Mouse (Mus musculus) midbrain, embryonic 11.5 days (tissue): Measurements from ENCODE around the gene Tex33. TPM values are rescaled to one million over a fixed set of nuclear protein-coding genes. Genes with fewer than 3 reads are reported as not detected.

ENCODE experiments used
- ATAC-seq: fragments of 200-750 bp; cut with Nextera tagmentation; 2 replicates; pipeline ENCODE4 v1.8.0; 2017; ENCODE audit warnings: moderate TSS enrichment, moderate library complexity; ENCODE audit not compliant: low FRiP score
- DNase-seq: peaks from one replicate; pipeline ENCODE4 v3.0.0; 2015; ENCODE audit warnings: low spot score; ENCODE audit errors: missing footprints
- H3K27ac ChIP-seq: fragments of 300-500 bp; sonication (generic); 2 replicates; pipeline ENCODE4 v1.5.1; 2014; ENCODE audit warnings: low read depth, low read length
- H3K27me3 ChIP-seq: fragments of 300-500 bp; sonication (generic); 2 replicates; pipeline ENCODE4 v1.6.1; 2014; ENCODE audit warnings: mild to moderate bottlenecking, low read length, moderate library complexity, mixed read lengths; ENCODE audit not compliant: control insufficient read depth, insufficient read depth
- H3K36me3 ChIP-seq: fragments of 300-500 bp; sonication (generic); 2 replicates; pipeline ENCODE4 v1.6.1; 2014; ENCODE audit warnings: mild to moderate bottlenecking, low read length, moderate library complexity, mixed read lengths; ENCODE audit not compliant: control insufficient read depth, insufficient read depth
- H3K4me1 ChIP-seq: fragments of 300-500 bp; sonication (generic); 2 replicates; pipeline ENCODE4 v1.6.1; 2014; ENCODE audit warnings: low read length; ENCODE audit not compliant: control insufficient read depth, insufficient read depth
- H3K4me2 ChIP-seq: fragments of 300-500 bp; sonication (generic); 2 replicates; pipeline ENCODE4 v1.6.1; 2014; ENCODE audit warnings: mild to moderate bottlenecking, moderate library complexity
- H3K4me3 ChIP-seq: fragments of 300-500 bp; sonication (generic); 2 replicates; pipeline ENCODE4 v1.5.1; 2014; ENCODE audit warnings: low read depth, low read length
- H3K9ac ChIP-seq: fragments of 300-500 bp; sonication (generic); 2 replicates; pipeline ENCODE4 v1.6.1; 2014; ENCODE audit warnings: low read length
- H3K9me3 ChIP-seq: fragments of 300-500 bp; sonication (generic); 2 replicates; pipeline ENCODE4 v1.6.1; 2016; ENCODE audit warnings: low read length; ENCODE audit not compliant: control insufficient read depth
- WGBS: fragments of 180-500 bp; shearing (Covaris S2); extraction: QIAGEN DNeasy Blood & Tissue Kit; methylation state at CpG from one replicate; pipeline ENCODE4 v1.1.7; 2014; 5-methylcytosine and 5-hydroxymethylcytosine counted together
- polyA plus RNA-seq: library from polyadenylated mRNA; unstranded; fragments of >200 nt; fragmentation: Nextera tagmentation; extraction: Ambion mirVana; gene quantifications from 2 replicates; pipeline ENCODE4 v1.2.1, GENCODE M21; 2014

Gene Tex33
- polyA plus RNA-seq, 1 experiment from 2014 or later = not detected

DNA sequence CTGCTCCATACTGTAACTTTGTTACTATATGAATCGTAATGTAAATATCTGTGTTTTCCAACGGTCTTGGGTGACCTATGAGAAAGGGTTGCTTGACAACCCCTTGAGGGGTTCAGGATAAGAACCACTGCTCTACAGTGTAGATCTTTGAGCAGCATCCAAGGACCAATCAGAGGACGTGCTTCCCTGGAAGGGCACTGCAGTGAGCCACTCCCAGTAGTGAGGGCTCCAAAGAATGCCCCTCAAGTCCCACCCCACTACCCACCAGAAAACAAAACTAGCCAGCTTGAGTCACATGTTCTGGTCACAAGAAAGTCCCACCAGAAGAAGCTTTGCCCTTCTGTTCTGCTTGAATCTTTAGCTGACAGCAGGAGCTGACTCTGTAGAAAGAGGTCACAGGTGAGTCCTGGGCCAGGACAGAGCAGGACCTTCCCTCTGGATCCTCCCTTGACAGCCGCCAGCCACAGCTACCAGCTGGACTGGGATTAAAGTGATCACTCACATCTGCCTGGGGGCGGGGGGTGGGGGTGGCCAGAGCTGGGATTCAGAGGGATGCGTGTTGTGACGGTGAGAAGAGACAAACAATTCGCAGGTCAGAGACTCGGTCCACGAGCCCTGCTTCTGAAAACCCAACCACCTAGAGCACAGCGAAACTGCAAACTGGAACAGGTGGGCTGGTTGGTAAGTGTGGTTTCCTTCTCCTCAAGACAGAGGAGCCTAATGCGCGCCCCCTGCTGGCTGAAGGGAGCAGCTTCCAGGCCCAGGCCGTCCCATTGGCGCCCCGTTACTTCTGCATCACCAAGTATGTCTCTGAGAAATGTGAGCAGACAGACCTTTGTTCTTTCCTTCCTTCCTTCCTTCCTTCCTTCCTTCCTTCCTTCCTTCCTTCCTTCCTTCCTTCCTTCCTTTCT is 26.6 kb upstream of the Tex33 start:
- Histone ChIP-seq H3K36me3 (no peaks in the 10 kb centered on the region), H3K4me3 (no peak overlapping the region), H3K9me3 (no peaks in the 10 kb centered on the region), H3K9ac (no peak overlapping the region), H3K27ac (no peak overlapping the region), H3K27me3 (no peaks in the 10 kb centered on the region), H3K4me2 (no peak overlapping the region), H3K4me1 (peaks cover 3% of the 10 kb centered on the region; the same call in 1 of the 2 replicates)
- WGBS = 18% methylated on average over 16 of the region's 16 CpGs
- ATAC-seq = peak; percentile 68; the same call in 1 of the 2 replicates
- peak; percentile 96 for DNase-seq

DNA sequence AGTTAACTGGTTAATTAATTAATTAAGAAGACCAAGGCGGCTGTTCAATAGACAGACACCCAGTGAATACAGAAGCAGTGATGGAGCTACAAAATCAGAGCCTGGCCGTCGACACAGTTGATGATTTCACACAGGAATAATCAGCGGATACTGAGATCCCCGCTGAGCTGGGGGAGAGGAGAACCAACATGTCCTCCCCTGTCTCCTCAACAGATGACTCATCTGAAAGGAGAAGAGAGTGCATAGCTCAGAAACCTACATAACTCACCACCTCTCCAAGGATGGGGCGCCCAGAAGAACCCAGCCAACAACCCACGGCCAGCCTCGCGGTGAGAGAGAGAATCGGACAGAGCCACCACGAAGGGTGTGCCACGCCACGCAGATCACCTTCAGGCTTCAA is 24.7 kb upstream of the Tex33 start:
- ATAC-seq = no peak
- no peaks in the 10 kb centered on the region for H3K27me3 ChIP-seq
- peak; percentile 33 for DNase-seq
- no peak overlapping the region for H3K4me2 ChIP-seq
- WGBS = 89% methylated on average over 13 of the region's 13 CpGs
- H3K9ac ChIP-seq = no peak overlapping the region
- H3K9me3 ChIP-seq = no peaks in the 10 kb centered on the region
- no peaks in the 10 kb centered on the region for H3K36me3 ChIP-seq
- H3K4me1 ChIP-seq = peaks cover 8% of the 10 kb centered on the region; the same call in 1 of the 2 replicates
- no peak overlapping the region for H3K27ac ChIP-seq
- no peak overlapping the region for H3K4me3 ChIP-seq

DNA sequence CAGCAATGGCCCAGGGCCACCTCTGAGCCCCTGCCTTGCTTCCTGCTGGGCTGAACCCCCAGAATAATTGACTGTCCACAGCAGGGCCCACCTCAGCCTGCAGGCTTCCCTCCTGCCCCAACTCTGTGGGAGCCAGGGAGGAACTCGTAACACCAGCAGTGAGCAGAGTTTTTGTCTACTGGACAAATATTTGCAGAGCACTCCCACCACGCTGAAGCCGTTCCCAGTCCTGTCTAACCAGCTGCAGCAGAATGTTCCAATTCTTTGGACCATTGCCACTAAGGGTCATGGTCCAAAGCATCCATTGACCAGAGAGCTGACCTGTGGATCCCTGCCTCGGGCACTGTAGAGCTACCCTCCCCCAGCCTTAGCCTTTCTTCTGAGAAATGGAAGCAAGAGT is 21.2 kb upstream of the Tex33 start:
- ATAC-seq = no peak
- no peak overlapping the region for H3K4me3 ChIP-seq
- no peak overlapping the region for H3K4me2 ChIP-seq
- H3K9me3 ChIP-seq = no peaks in the 10 kb centered on the region
- H3K36me3 ChIP-seq = no peaks in the 10 kb centered on the region
- WGBS = 20% methylated on average over 4 of the region's 4 CpGs
- H3K4me1 ChIP-seq = peaks cover 5% of the 10 kb centered on the region; the same call in 1 of the 2 replicates
- no peaks in the 10 kb centered on the region; the same call in 1 of the 2 replicates for H3K27me3 ChIP-seq
- no peak overlapping the region for H3K9ac ChIP-seq
- peak; percentile 81 for DNase-seq
- no peak overlapping the region for H3K27ac ChIP-seq

DNA sequence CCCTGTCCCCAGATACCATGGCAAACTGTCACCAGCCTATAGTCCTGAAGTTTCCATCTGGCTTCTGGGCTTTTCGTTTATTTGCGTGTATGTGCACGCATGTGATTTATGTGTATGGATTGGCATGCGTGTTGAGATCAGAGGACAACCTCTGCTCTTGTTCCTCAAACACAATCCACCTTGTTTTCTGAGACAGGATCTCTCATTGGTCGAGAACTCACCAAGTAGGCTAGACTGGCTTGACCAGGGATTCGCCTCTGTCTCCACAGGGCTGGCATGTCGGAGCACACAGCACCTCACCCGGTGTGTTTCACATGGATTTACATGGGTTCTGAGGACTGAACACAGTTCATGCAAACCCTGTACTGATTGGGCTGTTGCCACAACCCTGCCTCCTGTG is 18.4 kb upstream of the Tex33 start:
- DNase-seq (peak; percentile 37), ATAC-seq (no peak)
- H3K9ac ChIP-seq = no peak overlapping the region
- no peak overlapping the region for H3K4me3 ChIP-seq
- 89% methylated on average over 8 of the region's 8 CpGs for WGBS
- H3K36me3 ChIP-seq = no peaks in the 10 kb centered on the region
- H3K4me1 ChIP-seq = peaks cover 15% of the 10 kb centered on the region
- H3K4me2 ChIP-seq = no peak overlapping the region
- H3K9me3 ChIP-seq = no peaks in the 10 kb centered on the region
- no peak overlapping the region for H3K27ac ChIP-seq
- H3K27me3 ChIP-seq = peaks cover 20% of the 10 kb centered on the region

DNA sequence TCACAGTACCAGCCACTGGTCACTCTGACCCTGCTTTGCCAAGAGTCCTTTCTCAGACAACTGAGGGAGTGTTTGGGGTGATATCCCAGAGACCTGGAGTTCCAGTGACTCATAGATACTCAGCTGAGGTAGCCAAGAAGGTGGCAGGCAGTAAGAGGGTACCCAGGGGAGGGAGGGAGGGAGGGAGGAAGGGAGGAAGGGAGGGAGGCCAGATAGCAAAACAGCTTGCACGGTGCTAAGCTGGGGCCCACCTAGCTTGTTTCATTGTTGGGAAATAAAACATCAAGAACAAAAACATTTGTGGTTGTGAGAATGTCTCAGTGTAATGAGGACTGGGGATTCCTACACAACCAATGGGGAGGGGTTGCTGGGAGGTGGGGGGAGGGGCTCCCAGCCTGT is 18.0 kb upstream of the Tex33 start:
- 64% methylated on average over 1 of the region's 1 CpGs for WGBS
- H3K27ac ChIP-seq = no peak overlapping the region
- H3K4me3 ChIP-seq = no peak overlapping the region
- no peaks in the 10 kb centered on the region for H3K36me3 ChIP-seq
- no peak overlapping the region for H3K4me2 ChIP-seq
- DNase-seq (peak; percentile 44), ATAC-seq (no peak)
- H3K4me1 ChIP-seq = peaks cover 15% of the 10 kb centered on the region
- H3K27me3 ChIP-seq = peaks cover 24% of the 10 kb centered on the region
- H3K9ac ChIP-seq = no peak overlapping the region
- no peaks in the 10 kb centered on the region for H3K9me3 ChIP-seq

DNA sequence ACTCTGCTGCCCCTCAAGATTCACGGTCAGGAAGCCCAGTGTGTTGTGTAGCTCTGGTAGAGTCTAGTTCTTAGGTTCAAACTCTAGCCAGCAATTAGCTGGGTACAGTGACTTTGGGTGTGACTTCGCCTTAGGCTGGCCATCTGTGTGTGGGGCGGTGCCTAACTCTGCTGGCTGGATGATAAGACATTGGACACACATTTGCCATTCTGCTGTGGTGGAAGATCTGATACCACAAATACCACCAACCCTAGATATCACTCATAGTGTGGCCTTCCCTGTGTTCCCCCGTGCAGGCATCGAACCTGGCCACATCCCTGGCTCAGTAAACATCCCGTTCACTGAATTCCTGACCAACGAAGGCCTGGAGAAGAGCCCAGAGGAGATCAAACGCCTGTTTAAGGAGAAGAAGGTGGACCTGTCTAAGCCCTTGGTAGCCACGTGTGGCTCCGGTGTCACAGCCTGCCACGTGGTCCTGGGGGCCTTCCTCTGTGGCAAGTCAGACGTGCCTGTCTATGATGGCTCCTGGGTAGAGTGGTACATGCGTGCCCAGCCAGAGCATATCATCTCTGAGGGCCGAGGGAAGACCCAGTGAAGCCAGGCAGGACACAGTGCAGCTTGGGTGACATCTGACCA is 17.5 kb upstream of the Tex33 start:
- Histone ChIP-seq H3K9ac (no peak overlapping the region), H3K36me3 (no peaks in the 10 kb centered on the region), H3K9me3 (no peaks in the 10 kb centered on the region), H3K27ac (no peak overlapping the region), H3K27me3 (peaks cover 24% of the 10 kb centered on the region), H3K4me1 (peaks cover 15% of the 10 kb centered on the region), H3K4me3 (no peak overlapping the region), H3K4me2 (no peak overlapping the region)
- 89% methylated on average over 14 of the region's 14 CpGs for WGBS
- DNase-seq = peak; percentile 33
- ATAC-seq = no peak

DNA sequence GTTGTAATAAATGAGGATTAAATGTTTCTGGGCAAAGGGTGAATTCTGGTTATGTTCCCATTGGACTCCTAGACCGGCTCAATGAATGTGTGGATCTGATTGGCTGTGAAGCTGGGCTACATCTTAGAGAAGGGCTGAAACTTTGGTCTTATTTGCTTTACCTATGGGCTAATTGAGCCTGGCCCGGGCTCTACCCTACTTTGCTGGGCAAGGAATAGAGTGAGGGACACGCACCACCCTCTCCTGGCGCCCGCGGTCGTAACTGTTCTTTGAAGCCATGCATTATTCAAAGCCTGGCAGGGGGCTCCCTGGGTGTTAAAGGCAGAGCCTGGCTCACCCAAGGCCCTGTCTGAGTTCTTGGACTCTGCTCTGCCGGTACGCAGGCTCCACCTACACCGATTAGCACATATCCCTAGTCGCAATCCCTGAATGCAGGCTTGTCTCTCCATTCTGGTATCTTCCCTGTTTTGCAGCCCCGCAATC is 13.9 kb upstream of the Tex33 start:
- peak overlapping the region; percentile 45; the same call in 1 of the 2 replicates for H3K9ac ChIP-seq
- H3K27ac ChIP-seq = no peak overlapping the region
- 8% methylated on average over 12 of the region's 12 CpGs for WGBS
- H3K27me3 ChIP-seq = peaks cover 24% of the 10 kb centered on the region
- no peak for ATAC-seq
- peak; percentile 87 for DNase-seq
- no peaks in the 10 kb centered on the region for H3K36me3 ChIP-seq
- H3K4me3 ChIP-seq = peak overlapping the region; percentile 25; the same call in 1 of the 2 replicates
- peaks cover 26% of the 10 kb centered on the region for H3K4me1 ChIP-seq
- peak overlapping the region; percentile 48 for H3K4me2 ChIP-seq
- H3K9me3 ChIP-seq = no peaks in the 10 kb centered on the region

DNA sequence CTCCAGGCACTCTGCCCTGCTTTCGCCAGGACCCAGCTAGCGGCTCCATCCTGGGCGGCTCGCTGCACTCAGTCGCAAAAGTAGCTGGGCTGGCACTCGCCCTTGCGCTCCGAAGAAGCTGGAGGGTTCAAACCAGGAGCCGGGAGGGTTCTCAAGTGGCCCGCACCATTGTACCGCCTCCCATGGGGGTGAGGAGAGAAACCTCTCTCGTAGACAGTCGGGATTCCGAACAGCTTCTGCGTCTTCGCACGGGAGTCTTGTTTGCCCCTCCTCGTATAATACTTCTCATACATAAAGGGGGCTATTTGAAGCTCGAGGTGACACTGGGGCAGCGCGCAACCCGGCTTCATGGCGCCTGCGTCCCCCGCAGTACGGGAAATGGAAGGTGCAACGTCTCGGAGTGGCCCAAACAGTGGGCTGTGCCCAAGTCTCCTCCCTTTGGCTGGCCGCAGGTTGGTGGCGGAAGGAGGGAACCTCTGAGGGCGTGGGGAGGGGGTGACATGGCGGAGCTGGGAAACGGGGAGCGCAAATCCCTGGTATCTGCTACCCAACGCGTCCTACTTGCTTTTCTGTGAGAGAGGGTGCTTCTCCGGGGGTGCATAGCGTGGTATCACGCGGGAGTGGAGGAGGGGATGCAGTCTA is 10.7 kb upstream of the Tex33 start, which contains the start of gene Mpst:
TSS of gene Mpst (plus strand) at position 124 of the 642 bp plus-strand sequence.
- H3K9me3 ChIP-seq = no peaks in the 10 kb centered on the region
- WGBS = under 1% methylated on average over 40 of the region's 40 CpGs
- peak within 1 kb of the TSS; percentile 83 for H3K9ac ChIP-seq
- peak within 1 kb of the TSS; percentile 95 for H3K4me2 ChIP-seq
- peak within 1 kb of the TSS; percentile 65 for H3K4me3 ChIP-seq
- ATAC-seq (peak; percentile 88), DNase-seq (peak; percentile 99)
- no peaks in the 10 kb centered on the region for H3K36me3 ChIP-seq
- H3K27me3 ChIP-seq = peaks cover 24% of the 10 kb centered on the region
- peak within 1 kb of the TSS; percentile 84 for H3K27ac ChIP-seq
- peaks cover 28% of the 10 kb centered on the region for H3K4me1 ChIP-seq
